Mouse (Mus musculus) embryonic facial prominence, embryonic 13.5 days (tissue): Measurements from ENCODE around the gene Lgals9. TPM values are rescaled to one million over a fixed set of nuclear protein-coding genes. Genes with fewer than 3 reads are reported as not detected.
A peak's percentile ranks its signal among the peaks of the same experiment; 100 is the strongest.
"Not testable (repeated sequence)": the region's sequence is repeated elsewhere in the genome, so short reads cannot be mapped to it uniquely, and the experiment has no call there.

Experiments used
- ATAC-seq: fragments of 200-750 bp; cut with Nextera tagmentation; 2 replicates; pipeline ENCODE4 v1.8.0; 2017; ENCODE audit warnings: low read depth; ENCODE audit not compliant: insufficient number of reproducible peaks, insufficient read depth, low FRiP score, low TSS enrichment
- H3K27ac ChIP-seq: fragments of 300-500 bp; sonication (generic); 2 replicates; pipeline ENCODE4 v1.5.1; 2015; ENCODE audit warnings: moderate library complexity, mild to moderate bottlenecking, inconsistent platforms
- H3K27me3 ChIP-seq: fragments of 300-500 bp; sonication (generic); 2 replicates; pipeline ENCODE4 v1.6.1; 2015; ENCODE audit warnings: mild to moderate bottlenecking, inconsistent platforms
- H3K36me3 ChIP-seq: fragments of 300-500 bp; sonication (generic); 2 replicates; pipeline ENCODE4 v1.6.1; 2015; ENCODE audit warnings: mild to moderate bottlenecking, inconsistent platforms
- H3K4me1 ChIP-seq: fragments of 300-500 bp; sonication (generic); 2 replicates; pipeline ENCODE4 v1.6.1; 2015; ENCODE audit warnings: inconsistent platforms
- H3K4me2 ChIP-seq: fragments of 300-500 bp; sonication (generic); 2 replicates; pipeline ENCODE4 v1.6.1; 2015; ENCODE audit warnings: moderate library complexity, mild to moderate bottlenecking, inconsistent platforms
- H3K4me3 ChIP-seq: fragments of 300-500 bp; sonication (generic); 2 replicates; pipeline ENCODE4 v1.5.1; 2015; ENCODE audit warnings: mild to moderate bottlenecking, inconsistent platforms
- H3K9ac ChIP-seq: fragments of 300-500 bp; sonication (generic); 2 replicates; pipeline ENCODE4 v1.6.1; 2015; ENCODE audit warnings: mild to moderate bottlenecking, inconsistent platforms
- H3K9me3 ChIP-seq: fragments of 300-500 bp; sonication (generic); 2 replicates; pipeline ENCODE4 v1.6.1; 2016; ENCODE audit warnings: inconsistent platforms
- WGBS: fragments of 180-500 bp; shearing (Covaris S2); methylation state at CpG from one replicate; pipeline ENCODE4 v1.1.7; 2015; ENCODE audit warnings: mixed read lengths; 5-methylcytosine and 5-hydroxymethylcytosine counted together
- polyA plus RNA-seq: library from polyadenylated mRNA; unstranded; fragments of >200 nt; fragmentation: Nextera tagmentation; extraction: Ambion mirVana; gene quantifications from 2 replicates; pipeline ENCODE4 v1.2.1, GENCODE M21; 2015

Lgals9 gene
- polyA plus RNA-seq, 1 experiment from 2014 or later: 18.4 TPM

DNA sequence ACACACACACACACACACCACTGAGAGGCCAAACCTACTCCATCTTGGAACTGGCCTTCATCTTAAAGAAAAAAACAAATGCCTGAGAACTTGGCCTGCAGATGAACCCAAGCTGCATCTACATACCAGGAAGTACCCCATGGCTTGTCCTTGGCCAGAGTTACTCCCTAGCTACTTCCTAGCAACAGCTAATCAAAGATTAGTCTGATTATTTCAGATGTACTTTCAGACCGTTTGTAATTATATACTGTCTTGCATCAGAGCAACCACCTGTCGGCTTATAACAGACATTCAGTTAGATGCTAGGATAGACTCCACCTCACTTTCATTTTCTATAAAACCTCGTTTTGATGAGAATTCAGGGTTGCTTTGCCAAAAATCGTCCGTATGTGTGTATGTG lies 21.7 kb upstream of the Lgals9 start:
- H3K4me3 ChIP-seq: no peak overlapping the region
- 0 out of 2 replicates have a peak, but pooled peaks cover 6% of the 10 kb centered on the region for H3K4me1 ChIP-seq
- WGBS: 62% methylated on average over 5 of the region's 5 CpGs
- no peaks in the 10 kb centered on the region for H3K27me3 ChIP-seq
- no peak overlapping the region for H3K27ac ChIP-seq
- ATAC-seq: no peak
- no peaks in the 10 kb centered on the region for H3K36me3 ChIP-seq
- H3K9ac ChIP-seq: no peak overlapping the region
- no peak overlapping the region for H3K4me2 ChIP-seq
- H3K9me3 ChIP-seq: no peaks in the 10 kb centered on the region

DNA sequence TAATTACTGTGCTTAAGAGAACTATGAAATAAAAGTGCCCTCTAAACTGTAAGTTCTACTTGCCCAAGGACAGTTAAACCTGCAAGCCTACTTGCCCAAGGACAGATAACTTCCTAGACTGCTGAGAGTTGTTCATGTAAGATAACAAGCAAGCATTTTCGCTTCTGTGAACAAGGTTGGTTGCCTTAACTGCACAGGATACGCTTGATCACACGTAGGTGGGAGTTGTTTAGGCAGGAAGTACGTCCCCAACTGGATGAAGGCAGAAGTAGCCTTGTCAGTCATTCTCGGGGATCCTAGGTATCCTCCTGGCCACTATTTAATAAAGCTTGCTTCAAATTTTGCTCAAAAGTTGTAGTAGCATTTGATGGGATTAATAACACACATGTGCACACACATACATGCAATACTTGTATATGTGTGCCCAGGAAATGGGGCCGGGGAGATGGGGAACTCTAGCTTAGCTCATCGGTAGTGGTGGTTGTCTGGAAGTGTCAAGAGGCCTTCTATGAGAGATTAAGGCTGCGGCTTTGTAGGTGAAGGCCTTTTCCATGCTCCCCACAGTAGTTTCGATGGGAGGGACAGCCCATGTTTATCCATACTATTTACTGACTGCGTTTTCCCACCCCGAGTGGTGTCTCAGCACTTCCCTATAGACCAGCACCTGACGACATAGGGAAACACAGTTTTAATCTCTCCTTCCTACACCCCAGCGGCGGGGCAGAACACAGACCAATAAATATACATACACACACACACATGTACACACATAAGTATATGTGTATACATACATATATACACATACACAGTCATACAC lies 21.0 kb upstream of the Lgals9 start:
- Histone ChIP-seq H3K27ac (no peak overlapping the region), H3K4me1 (0 out of 2 replicates have a peak, but pooled peaks cover 6% of the 10 kb centered on the region), H3K9ac (no peak overlapping the region), H3K9me3 (no peaks in the 10 kb centered on the region), H3K27me3 (no peaks in the 10 kb centered on the region), H3K4me2 (no peak overlapping the region), H3K36me3 (no peaks in the 10 kb centered on the region), H3K4me3 (no peak overlapping the region)
- ATAC-seq: no peak
- 87% methylated on average over 14 of the region's 14 CpGs for WGBS

DNA sequence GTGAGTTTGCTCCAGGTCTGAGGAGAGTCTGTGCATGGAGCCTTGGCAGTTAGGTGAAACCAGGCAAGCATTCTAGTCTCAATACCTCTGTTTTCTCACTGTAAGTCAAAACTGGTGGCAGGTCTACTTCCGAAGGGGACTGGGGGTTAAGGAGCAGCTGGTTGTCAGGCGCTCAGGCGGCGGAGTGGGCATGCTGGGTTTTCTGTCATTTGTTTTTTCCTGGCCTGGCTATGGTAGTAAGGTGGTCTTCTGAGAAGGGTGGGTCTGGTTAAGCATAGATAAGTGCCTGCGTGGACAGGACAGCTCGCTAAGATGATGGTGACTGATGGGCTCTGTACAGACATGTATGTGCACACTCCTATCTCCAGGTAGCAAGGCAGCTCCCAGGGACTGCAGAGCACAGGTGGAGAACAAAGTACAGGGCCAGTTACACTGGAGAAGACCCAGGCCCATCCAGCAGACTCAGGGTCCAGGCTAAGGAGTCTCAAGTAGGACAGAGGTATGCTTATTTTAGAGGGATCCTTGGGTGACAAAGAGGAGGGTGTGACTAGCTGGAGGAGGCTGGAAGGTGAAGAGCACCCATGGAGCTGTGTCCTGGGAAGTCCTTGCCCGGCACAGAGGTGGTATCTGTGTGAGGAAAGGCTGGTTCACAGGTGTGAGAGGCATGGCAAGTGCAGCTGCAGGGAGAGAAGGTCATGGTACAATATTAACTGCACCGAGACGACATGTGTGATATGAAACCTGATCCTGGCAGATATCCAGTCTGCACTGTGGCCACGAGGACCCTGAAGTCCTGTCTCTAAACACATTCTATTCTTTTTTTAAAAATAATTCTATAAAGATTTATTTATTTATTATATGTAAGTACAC lies 19.3 kb upstream of the Lgals9 start:
- Histone ChIP-seq H3K9ac (no peak overlapping the region), H3K4me1 (0 out of 2 replicates have a peak, but pooled peaks cover 6% of the 10 kb centered on the region), H3K27ac (peak overlapping the region; percentile 16; the same call in 1 of the 2 replicates), H3K4me3 (no peak overlapping the region), H3K36me3 (no peaks in the 10 kb centered on the region), H3K4me2 (no peak overlapping the region), H3K9me3 (no peaks in the 10 kb centered on the region), H3K27me3 (no peaks in the 10 kb centered on the region)
- WGBS: 72% methylated on average over 10 of the region's 10 CpGs
- ATAC-seq: no peak

DNA sequence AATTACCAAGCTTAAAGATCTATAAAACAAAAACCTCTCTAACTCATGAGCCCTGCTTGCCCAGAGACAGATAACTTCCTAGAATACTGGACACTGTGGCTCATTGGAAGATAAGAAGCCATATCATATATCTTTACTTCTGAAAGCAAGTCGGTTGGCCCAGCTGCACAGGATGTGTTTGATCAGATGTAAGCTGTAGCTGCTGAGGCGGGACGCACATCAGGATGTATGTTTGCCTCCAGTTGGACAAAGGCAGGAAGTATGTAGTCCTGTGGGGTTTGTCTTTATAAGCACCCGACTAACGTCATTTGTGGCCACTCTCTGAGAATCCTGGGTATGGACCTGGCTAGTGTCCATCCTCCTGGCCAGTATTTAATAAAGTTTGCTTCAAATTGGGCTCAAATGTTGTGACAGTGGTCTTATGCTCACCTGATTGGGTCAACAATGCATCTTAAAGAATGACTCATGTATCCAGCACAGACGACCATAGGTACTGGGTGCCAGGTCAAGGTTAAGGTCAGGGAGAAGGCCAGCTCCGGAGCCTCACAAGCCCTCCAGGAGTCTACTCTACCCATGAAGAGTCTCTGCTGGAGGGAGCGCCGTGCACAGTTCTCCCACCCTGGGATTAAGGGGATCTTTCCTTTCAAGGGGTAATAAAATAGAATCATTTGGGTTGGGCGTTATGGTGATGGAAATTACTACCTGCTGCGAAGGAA lies 18.5 kb upstream of the Lgals9 start:
- no peaks in the 10 kb centered on the region for H3K9me3 ChIP-seq
- no peak overlapping the region for H3K9ac ChIP-seq
- WGBS: 67% methylated on average over 11 of the region's 11 CpGs
- H3K4me3 ChIP-seq: no peak overlapping the region
- peak overlapping the region; percentile 16; the same call in 1 of the 2 replicates for H3K27ac ChIP-seq
- ATAC-seq: no peak
- H3K36me3 ChIP-seq: no peaks in the 10 kb centered on the region
- no peak overlapping the region for H3K4me2 ChIP-seq
- H3K27me3 ChIP-seq: no peaks in the 10 kb centered on the region
- 0 out of 2 replicates have a peak, but pooled peaks cover 6% of the 10 kb centered on the region for H3K4me1 ChIP-seq

DNA sequence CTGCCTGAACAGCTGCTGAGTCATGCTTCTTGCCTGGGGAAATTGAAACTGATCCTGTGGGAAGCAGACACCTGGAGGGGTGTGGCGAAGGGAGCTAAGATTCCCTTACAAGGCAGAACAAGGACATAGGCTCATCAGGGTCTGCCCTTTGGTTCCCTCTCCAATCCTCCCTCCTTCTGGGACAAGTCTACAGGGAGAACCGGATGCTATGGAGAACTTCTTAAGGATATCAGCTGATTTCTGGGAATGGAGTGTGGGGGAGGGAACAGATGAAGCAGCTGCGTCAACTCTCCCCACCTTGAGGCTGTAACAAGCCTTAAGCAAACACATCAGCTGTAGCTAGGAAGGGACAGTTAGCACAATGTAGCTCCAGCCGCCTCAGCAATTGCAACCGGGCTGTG lies 17.8 kb upstream of the Lgals9 start:
- 48% methylated on average over 5 of the region's 5 CpGs for WGBS
- H3K36me3 ChIP-seq: no peaks in the 10 kb centered on the region
- H3K27me3 ChIP-seq: no peaks in the 10 kb centered on the region
- H3K9ac ChIP-seq: no peak overlapping the region
- peak overlapping the region; percentile 12; the same call in 1 of the 2 replicates for H3K27ac ChIP-seq
- H3K4me2 ChIP-seq: no peak overlapping the region
- ATAC-seq: no peak
- H3K4me1 ChIP-seq: 0 out of 2 replicates have a peak, but pooled peaks cover 6% of the 10 kb centered on the region
- no peak overlapping the region for H3K4me3 ChIP-seq
- H3K9me3 ChIP-seq: 0 out of 2 replicates have a peak, but pooled peaks cover under 1% of the 10 kb centered on the region

DNA sequence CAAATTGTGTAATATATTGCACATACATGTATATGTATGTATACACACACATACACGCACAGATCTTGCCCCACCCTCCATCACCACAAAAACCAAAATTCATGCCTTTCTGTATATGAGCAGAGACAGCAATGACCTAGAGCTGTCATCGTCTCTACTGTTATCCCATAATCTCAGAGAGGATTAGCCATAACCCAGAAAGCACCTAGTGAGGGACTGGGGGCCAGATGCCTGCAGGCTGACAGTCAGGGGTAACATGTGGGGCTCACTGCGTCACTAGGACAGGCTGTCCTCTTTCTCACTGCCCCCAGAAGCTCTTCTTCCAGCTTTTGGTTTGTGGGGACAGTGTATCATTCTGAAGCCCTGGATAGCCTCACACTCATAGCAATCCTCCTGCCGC lies 17.1 kb upstream of the Lgals9 start:
- no peak overlapping the region for H3K4me3 ChIP-seq
- no peak overlapping the region for H3K27ac ChIP-seq
- H3K27me3 ChIP-seq: no peaks in the 10 kb centered on the region
- peaks cover 7% of the 10 kb centered on the region; the same call in 1 of the 2 replicates for H3K9me3 ChIP-seq
- no peak for ATAC-seq
- H3K36me3 ChIP-seq: no peaks in the 10 kb centered on the region
- 81% methylated on average over 4 of the region's 4 CpGs for WGBS
- no peak overlapping the region for H3K4me2 ChIP-seq
- 0 out of 2 replicates have a peak, but pooled peaks cover 6% of the 10 kb centered on the region for H3K4me1 ChIP-seq
- H3K9ac ChIP-seq: no peak overlapping the region

DNA sequence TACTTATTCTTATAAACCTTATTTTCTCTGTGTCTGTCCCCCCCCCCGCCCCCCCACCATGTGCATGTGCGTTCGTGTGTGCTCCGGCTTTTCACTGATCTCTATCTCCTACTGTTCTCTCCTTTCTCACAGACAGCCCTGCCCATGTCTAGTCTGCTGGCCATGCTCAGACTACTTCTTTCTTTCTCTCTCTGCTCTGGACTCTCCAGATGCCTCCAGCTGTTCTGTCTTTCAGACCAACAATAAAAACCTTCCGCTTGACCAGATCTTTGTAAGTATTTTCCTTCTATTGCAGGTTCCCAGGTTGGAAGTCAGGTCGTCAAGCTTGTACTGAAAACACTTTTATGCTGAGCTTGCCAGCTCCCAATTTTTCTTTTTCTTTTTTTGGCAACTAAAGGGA lies 14.4 kb upstream of the Lgals9 start:
- no peak overlapping the region for H3K4me3 ChIP-seq
- no peak overlapping the region for H3K9ac ChIP-seq
- H3K36me3 ChIP-seq: no peaks in the 10 kb centered on the region
- H3K9me3 ChIP-seq: peaks cover 10% of the 10 kb centered on the region; the same call in 1 of the 2 replicates
- no peak overlapping the region for H3K27ac ChIP-seq
- 66% methylated on average over 6 of the region's 6 CpGs for WGBS
- H3K4me1 ChIP-seq: 0 out of 2 replicates have a peak, but pooled peaks cover 6% of the 10 kb centered on the region
- no peak for ATAC-seq
- H3K27me3 ChIP-seq: no peaks in the 10 kb centered on the region
- H3K4me2 ChIP-seq: no peak overlapping the region

DNA sequence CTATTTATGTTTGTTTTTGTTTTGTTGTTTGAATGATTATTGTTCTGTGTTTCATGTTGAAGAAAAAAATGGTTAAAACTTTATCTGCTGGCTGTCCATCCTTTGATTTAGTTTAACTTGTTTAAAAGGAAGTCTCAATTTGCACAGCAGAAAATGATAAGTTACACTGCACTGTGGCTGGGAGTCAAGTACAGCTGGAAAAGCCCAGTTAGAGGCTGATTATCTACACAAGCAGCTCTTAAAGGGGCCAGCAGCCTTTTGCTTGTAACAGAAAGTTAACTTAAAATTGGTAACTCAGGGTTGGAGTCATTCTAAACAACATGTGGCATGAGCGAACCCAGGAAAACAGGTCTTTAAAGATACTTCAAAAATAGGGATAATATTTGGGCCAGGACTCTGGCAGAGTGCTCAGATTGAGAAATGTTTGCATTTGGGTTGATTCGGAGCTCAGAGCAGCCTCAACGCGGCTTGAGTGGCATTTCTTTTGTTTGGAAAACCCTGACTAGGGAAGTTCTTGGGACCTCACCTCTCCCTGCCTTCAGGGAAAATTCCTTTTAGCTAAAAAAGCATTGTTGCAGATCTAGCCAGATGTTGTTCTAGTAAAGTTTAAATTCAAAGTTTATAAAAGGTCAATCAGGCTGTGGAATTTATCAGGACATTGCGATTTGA lies 6.3 kb upstream of the Lgals9 start:
- H3K27me3 ChIP-seq, H3K36me3 ChIP-seq, H3K4me3 ChIP-seq, H3K27ac ChIP-seq, ATAC-seq, H3K9me3 ChIP-seq, H3K9ac ChIP-seq, H3K4me2 ChIP-seq, H3K4me1 ChIP-seq: not testable (repeated sequence)
- 64% methylated on average over 5 of the region's 5 CpGs for WGBS

DNA sequence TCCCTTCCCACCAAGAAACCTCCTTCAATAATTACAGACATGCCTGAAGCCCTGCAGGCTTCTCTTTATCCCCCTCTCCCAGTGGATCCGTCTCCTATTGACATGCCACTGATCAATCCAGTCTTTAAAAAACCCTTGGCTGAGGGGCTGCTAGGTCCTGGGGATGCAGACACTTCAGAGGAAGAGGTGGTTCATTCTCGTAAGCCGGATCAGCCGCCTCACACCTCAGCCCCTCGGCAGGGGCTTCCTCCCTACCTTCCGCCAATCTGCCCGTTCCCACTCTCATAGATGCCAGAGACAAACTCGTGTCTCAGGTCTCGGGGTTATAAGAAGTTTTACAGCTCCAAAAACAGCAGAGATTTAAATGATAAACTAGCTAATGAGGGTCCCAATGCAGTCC lies 5.3 kb upstream of the Lgals9 start:
- Histone ChIP-seq H3K9ac (no peak overlapping the region), H3K4me2 (no peak overlapping the region), H3K27ac (no peak overlapping the region), H3K27me3 (no peaks in the 10 kb centered on the region), H3K9me3 (peaks cover 8% of the 10 kb centered on the region), H3K4me3 (no peak overlapping the region), H3K4me1 (peaks cover under 1% of the 10 kb centered on the region; the same call in 1 of the 2 replicates), H3K36me3 (no peaks in the 10 kb centered on the region)
- 90% methylated on average over 9 of the region's 9 CpGs for WGBS
- no peak for ATAC-seq

DNA sequence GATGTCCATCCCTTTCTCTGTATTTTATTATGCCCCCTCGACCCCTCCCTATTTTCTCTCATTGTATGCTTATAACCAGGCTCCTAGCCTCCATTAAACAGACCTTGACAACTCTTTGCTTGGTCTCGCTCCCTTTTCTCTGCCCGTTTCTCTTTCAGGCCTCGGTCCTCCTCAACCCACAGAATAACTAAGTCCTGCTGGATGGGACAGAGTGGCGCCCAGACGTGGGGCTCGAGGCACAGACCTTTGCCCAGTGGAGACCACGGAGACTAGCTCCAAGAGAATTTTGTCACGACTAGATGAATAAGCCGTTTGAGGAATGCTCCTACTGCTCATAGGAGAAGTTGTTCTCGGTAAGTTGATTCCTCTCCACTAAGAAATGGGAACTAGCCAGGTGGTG lies 4.5 kb upstream of the Lgals9 start:
- not testable (repeated sequence) for ATAC-seq, H3K27me3 ChIP-seq, H3K4me3 ChIP-seq, H3K9ac ChIP-seq, H3K27ac ChIP-seq, H3K9me3 ChIP-seq, H3K4me1 ChIP-seq, H3K36me3 ChIP-seq, H3K4me2 ChIP-seq
- 92% methylated on average over 11 of the region's 11 CpGs for WGBS
